Mouse (Mus musculus) 3134 (cell line): ENCODE measurements at regions not wholly inside any gene's neighbourhood (a gene's known extent, or its start where the extent isn't known, plus 50 kb on each side); places are given as distances from the start of the nearest gene placed in this dataset.

ENCODE experiments used
- DNase-seq: peaks from one replicate; pipeline ENCODE4 v3.0.0-alpha.2; 2011; ENCODE audit warnings: low spot score; ENCODE audit not compliant: insufficient read length; ENCODE audit errors: extremely low read depth

DNA sequence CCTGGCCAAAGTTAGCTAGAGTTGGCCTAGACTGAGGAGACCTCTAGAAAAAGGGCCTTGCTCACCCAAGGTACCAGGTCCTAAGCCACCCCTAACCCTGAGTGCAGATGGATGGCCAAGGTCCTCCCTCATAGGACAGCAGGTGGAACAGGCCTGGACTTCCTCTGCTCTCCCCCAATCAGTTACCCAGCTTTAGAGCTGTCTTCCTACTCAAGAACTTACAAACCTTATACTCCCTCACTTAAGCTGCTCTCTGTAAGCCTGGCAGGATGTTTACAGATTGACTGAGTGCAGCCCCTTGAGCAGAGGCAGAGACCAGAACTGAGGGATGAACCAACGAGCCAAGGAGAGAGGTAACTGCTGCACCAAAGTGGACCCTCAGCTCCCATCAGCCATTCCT, 94.5 kb downstream of the Rplp1 start:
- no peak for DNase-seq

DNA sequence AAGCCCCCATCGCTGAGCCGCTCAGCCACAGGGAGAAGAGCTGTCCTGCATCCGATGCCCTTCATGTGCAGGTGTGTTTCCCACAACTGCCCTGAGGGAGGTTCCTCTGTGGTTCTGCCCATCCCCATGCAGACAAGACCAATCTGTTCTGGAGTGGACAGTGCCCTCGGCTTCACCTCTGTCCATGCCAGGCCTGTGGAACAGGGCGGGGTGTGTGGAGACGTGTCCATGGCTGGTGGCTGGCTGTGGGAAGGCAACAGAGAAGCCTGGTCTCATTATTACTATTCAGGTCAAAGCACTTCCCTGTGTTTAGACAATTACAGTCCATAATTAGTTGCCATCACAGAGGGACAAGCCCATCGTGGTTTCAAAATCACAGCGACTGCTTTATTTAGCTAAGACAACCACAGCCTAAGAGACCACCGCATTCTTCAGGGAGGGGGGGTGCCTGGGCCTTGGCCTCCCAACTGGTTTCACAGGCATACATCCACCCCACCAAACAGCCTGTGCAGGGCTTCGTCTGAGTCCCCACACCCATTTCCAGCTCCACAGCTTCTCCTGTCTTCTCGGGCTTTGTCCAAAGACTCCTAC, 97.7 kb downstream of the Rplp1 start:
- no peak for DNase-seq

DNA sequence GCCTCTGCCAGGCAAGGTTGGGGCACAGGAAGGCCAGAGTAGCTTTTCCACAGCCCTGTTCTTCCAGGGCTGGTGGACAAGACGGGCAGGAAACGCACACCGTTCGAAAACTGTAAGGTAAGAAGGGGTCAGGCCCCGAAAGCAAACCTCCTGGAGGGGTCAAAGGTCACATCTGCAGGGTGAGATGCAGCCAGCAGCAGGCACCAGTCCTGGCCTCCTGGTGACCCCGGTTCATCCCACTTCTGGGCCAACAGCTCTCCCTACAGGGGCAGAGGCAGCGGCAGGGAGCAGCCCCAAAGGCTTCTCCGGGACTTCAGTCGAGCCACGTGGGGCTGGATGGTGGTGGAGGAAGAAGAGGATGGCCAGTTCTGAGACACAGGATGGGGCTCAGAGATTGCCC, 98.3 kb downstream of the Rplp1 start:
- no peak for DNase-seq

DNA sequence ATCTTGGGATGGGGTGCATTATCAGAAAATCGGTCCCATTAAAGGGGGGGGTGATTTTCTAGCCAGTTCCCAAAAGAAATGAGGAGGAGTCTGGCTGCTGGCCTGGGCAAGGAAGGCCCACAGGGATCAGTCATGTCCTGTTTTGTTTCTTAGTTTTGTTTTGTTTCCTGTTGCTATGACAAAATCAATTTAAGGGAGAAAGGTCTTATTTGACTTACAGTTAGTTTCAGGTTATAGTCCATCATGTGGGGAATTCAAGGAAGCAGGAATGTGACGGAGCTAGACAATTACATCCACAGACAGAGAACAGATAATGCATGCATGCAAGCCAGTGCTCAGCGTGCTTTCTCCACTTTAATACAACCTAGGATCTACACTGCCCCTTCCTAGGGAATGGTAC, 101.1 kb downstream of the Rplp1 start:
- no peak for DNase-seq

DNA sequence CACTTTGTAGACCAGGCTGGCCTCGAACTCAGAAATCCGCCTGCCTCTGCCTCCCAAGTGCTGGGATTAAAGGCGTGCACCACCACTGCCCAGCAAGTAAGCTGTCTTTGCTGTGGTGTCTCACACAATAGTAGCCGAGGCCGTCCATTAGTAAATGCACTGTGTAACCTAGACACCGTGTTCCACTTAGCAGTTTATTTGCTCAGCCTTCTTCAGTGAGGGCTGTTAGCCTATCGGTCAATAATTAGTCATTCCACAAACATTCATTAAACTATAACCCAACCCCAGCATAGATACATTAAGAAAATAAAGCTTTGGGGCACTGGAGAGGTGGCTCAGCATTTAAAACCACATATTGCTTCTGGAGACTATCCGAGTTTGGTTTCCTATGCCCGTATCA, 102.0 kb downstream of the Rplp1 start:
- DNase-seq, result no peak

DNA sequence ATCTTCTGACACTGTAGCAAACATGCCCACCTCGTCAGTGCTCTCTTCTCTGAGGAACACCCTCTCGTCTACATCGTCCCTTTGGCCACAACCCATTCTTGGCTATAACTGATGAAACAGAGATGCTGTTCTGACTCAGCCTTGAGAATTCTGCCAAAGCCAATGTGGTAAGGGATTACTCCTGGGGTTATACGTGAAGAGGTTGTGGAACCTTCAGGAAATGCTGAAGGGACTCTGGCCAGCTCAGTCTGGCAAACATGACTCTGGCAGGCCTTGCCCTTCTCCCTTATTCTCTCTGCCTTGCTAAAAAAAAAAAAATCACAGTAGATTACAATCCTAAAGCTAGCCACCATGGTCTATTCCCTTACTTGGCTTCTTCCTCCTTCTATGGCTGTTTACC, 103.9 kb downstream of the Rplp1 start:
- DNase-seq, result peak; percentile 22

DNA sequence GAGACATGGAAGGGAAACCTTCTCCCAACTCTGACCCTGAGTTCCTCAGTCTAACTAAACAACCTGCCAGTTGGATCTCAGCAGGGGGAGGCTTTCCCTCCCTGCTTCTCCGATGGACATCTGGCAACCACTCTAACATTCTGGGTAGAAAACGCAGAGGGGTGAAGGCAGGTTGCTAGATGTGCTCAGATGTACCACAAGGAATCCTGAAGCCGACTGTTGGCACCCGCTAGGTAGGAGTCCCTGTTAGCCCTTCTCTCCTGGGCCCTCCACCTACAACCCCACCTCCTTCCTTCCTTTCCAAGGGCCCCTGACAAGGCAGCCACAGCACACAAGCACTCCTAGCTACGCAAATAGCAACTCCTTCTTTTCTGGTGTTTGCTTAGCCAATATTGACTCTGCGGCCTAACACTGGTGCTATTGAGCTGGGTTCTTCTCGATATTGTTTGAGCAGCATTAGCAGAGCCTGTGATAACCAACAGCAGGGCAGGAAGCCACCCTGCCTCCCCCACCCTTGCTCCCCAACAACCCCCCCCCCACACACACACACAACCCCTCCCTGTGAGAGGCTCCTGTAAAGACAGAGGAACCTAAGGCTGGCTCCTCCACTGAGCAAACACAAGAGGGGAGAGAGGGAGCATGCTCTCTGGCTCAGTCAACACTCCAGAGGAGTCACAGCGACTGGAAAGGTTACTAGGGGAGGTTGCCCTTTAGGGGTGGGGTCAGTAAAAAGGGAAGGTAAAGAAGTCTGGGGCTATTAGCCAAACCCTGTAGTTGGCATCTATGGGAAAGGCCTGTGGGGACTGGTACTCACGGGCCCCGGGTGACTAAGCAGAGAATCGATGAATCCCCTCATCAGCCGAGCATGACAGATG, 105.8 kb downstream of the Rplp1 start:
- no peak for DNase-seq

DNA sequence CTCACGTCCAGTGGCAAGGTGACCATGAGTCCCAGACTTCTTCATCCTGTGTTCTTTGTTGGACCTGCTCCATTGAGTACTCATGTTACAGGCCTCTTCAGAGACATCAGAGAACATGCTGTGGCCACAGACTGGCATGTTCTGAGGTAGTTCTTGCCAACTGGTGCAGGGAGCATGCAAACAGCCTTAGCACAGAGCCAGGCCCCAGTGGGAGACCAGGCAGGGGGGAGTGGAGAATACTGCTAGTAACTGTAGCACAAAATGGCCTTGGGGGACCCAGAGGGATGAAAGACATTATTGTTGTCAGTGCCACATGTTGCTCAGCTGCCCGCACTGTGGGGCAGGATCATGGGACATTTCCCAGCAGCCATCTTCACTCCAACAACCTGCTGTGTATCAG, 108.4 kb downstream of the Rplp1 start:
- DNase-seq, result no peak

DNA sequence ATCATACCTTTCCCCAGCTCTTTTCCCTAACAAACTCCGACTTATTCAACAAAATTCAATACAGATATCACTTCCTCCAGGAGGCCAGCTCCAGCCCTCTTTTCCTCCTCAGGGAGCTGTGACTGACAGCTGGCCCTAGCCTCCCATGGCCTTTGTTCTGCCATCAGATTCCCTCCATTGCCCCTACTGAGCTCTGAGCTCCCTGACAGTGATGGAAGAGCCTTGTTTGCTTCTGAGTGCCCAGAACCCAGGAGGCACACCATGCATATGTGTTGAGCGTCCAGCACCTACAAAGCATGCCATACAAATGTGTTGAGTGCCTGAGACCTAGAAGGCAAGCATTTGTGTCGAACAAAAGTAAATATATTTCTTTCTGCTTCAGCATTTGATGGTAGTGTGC, 110.8 kb downstream of the Rplp1 start:
- no peak for DNase-seq

DNA sequence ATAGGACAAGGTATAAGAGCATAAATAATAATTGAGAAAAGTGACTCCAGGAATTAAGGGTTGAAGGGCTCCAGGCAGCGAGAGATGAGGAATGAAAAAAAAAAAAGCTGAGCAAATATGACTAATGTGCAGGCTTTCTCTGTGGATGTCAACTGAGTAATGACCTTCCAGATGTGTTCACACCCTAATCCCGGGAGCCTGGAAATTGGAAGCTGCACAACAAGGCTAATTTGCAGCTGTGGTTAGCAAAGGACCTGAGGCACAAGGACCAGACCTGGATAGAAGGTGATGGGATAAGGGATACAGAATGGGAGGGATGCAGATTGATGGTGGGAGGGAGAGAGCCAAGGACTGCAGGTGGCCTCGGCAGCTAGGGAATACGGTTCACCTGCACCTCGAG, 111.6 kb downstream of the Rplp1 start:
- DNase-seq, result no peak

DNA sequence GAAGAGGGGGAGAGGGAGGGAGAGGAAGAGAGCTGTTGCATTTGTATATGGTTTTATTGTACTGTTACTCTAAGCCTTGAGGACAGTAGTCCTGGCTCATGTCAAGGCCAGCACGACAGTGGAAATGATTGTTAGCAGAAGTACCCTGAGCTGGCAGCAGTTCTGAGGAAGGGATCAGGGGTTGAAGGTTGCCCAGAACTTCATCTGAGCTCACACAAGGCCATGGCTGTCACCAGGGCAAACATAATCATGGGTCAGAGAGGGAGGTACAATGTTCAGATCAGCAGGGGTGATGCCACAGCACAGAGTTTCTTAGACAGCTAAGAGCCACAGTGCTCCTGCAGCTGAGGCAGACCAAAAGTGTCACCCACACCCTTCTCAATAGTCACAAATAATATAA, 114.8 kb downstream of the Rplp1 start:
- no peak for DNase-seq

DNA sequence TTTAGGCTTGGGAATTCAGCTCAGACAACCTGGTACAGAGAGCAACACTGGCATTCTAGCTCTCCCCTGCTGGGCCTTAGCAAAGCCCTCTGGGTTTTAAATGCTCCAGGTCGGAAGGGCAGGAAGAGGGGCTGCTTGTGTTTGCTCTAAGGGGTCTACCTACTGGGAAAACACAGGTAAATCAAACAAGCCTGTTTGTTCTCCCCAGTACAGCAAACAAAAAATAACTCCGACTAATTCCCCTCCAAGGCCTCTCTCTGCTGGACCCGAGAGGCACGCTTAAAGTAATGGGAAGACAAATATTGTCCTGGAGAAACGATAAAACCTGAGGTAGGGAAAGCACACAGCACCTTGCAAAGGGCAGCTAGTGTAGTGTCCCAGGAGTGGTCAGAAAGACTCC, 118.4 kb downstream of the Rplp1 start:
- no peak for DNase-seq

DNA sequence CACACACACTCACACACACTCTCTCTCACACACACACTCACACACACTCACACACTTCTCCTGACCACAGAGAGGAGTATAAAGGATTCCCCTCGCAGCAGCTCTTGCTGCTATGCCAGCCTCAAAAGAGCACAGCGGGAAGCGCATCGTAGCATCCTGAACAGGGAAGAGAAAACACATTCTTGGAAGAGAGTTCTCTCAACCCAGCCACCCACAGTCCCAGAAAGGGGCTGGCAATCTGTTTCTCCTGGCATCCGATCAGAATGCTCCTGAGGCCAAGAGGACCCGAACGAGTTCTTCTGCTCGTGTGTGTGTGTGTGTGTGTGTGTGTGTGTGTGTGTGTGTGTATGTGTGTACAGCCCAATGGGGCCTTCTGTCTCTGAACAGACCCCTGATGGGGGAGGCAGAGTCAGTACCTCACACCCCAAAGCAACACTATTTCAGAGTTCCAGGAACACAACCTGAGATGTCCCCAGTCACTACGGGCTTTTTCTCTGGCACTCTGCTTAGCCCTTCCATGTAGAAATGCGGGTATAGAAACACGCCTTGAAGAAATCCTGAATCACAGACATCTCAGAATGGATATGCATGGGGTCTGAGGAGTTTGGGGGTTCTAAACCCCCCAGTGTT, 122.8 kb downstream of the Rplp1 start:
- DNase-seq, result no peak

DNA sequence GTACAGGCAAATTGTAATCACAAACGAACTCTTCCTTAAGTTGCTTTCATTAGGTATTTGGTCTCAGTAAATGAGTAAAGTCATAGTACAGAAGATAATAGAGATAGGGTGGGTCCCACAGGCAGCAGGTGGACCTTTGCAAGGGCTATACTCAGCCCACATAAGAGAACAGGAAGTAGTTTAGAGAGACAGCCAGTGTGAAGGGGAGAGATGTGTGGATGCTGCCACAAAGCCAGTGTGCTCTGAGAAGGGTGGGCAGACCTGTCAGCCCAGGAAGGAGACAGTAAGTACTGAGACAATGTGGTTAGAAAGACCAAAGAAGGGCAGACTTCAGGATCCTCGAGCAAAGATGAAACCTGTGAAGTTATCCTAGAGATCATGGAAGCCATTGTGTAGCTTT, 123.5 kb downstream of the Rplp1 start:
- DNase-seq, result no peak

DNA sequence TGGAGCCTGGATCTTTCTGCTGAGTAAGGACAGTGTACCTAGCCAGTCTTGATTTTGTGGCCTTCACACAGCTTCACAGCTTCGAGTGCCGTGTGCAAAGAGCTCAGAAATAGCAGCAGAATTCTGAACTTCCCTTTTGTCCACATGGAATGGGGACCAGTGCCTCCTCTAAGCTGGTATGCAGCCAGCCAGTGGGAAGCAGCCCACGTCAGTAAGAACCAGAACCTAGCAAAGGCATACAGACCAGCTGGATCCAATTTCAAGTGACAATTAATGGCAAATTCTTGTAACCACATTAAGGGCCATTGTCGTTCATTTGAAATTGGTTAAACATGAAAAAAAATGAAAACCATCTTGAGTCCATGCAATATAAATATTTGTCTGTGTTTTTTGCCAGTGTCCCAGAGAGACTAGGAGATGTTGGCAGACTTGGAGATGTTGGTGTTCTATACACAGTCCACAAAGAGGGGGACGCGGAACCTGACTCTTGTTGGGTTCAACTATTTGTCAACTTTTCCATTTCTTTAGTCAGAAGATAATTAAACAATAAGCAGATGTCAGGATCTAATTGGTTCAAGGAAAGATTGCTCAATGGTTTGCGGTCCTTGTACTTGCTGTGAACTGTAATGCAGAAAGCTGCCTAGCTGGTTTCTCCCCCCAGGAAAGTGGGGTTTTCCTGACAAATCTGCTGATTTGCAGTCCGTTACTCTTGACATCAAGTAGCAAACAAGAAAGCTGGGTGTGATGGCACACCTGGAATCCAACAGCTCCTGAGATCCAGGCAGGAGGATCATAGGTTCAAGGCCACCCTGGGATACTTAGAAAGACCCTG, 125.1 kb downstream of the Rplp1 start:
- no peak for DNase-seq

DNA sequence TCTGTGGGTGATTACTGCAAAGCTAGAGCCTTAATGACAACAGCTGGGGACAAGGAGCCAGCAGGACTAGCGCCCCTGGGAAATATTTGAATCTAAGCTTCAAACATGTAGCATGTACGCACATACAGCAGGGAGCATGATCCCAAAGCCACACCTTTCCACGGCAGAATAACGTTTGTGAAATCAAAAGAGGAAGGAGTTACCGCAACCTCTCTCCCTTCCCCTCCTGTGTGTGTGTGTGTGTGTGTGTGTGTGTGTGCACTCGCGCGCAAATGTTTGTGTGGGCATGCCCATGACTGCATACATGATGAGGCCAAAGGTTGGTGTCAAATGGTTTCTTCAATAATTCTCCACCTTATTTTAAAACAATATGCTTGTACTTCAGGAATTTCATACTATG, 132.9 kb downstream of the Rplp1 start:
- no peak for DNase-seq

DNA sequence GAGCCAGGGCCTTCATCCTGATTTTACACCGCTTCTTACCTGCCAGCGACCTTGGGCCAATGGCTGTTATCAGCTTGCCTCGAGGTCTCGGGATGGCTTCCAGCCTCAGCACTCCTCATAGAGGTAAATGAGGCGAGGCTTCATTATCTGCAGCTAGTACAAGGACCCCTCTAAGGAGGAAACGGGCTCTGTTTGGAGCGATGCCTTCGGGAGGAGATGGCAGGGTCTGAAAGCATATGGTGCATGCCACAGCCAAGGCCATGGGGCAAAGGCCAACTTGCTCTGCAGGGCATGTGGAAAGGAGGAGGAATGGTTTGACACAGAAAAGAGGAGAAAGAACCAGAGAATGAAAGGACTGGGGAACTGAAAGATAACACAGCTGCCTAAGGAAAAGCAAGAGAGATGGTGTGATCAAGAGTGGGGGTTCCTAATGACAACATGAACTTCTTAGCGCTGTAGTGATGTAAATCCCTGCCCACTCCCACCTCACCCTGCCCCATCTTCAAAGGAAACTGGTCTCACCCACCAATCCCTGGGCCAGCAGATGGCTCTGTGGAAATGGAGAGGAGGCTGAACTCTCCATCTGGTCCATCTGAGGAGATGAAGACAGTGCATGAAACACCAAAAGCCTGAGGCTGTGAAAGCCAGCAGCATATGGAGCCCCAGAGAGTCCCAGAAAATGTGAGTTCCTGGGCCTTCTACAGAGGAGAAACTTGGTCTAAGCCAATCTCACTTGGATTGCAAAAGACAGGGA, 134.0 kb downstream of the Rplp1 start:
- no peak for DNase-seq

DNA sequence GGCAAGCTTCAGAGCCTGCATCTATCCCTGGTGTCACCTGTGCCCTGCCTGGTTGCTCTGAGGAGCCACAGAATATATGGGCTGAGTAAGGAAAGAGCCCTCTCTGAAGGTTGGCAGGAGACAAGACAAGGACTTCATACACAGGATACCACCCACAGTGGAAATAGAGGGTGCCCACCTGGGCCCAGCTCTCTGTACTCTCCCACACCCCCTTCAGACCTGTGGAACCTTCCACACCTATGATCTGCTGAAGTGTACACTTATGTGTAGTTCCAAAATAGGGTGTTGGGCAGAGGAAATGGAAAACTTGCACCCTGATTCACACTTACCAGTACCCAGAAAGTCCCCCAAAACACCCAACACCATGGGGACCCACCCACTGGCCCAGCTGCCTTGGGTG, 135.2 kb downstream of the Rplp1 start:
- no peak for DNase-seq

DNA sequence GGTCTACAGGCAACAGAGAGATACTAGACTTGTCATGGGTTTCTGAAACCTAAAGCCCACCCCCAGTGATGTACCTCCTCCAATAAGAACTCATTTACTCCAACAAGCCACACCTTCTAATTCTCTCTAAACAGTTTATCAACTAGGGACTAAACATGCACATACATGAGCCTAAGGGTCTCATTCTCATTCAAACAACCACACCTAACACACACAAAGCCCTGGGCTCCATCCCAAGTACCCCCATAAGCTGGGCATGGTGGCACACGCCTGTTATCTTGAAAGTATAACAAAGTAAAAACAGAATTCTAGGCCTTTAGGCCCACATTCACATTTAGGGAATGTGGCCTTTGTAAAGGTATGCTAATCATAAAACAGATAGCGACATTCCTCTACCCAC, 137.9 kb downstream of the Rplp1 start:
- no peak for DNase-seq

DNA sequence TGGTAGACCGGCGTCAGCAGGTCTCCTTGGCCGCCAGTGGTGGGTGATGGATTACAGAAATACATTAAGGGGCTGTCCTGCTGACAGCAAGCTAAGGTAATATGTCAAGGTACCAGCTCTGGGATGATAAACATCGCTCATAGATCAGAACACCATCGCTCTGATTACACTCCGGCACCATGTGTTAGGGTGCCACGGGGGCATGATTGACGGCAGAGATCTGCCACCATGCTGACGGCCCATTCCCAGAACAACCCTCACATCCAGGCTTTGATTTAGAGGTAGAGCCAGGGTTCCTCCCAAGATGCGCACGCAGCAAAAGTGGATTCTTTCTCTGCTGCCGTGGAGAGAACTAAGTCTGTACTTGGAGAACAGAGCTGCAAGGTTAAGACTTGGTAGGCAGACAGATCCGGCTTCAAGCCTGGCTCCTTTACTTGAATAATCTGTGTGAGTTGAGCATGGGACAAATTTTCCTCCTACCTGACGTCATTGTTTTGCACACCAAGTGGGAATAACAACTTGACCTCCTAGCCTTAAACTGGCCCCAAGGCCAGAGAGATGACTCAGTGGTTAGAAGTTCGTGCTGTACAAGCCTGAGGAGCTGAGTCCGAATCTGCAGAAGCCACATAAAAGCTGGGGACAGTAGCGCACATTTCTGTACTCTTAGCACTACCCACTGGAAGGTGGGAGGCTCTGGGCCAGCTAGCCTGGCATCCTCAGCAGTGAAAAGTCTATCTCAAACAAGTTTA, 144.0 kb downstream of the Rplp1 start:
- no peak for DNase-seq
